Mouse (Mus musculus) cerebellum, postnatal 14 days (tissue): ENCODE measurements around the gene Flnb.

ENCODE experiments used
- DNase-seq, 2 experiments: peaks; one replicate each; pipeline ENCODE4 v3.0.0; 2021; ENCODE audit warnings: mixed read lengths in 2 of 2

The Flnb gene

DNA sequence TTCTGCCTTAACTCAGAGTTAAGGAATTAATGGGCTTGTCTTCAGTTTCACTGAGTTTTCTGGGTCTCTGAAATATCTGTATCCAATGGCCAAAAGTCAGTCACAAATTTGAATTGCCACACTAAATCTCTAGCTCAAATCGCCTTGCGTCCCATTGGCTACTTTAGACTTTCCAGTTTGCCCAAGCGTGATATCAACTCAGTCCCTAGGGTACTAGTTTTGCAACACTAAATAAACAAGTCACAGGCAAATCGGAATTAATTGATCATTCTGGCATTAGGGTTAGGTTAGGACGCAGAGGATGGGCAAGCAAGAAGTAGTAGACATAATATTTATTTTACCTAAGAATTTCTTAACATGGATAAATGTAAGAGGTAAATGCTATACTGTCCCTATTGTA lies 182.5 kb downstream of the Flnb start:
- no peak for DNase-seq
